Mouse (Mus musculus): Measurements from ENCODE around the gene Ank2.
A peak's percentile ranks its signal among the peaks of the same experiment; 100 is the strongest.
"Not testable (repeated sequence)": the region's sequence is repeated elsewhere in the genome, so short reads cannot be mapped to it uniquely, and the experiment has no call there.

Ank2 gene

DNA sequence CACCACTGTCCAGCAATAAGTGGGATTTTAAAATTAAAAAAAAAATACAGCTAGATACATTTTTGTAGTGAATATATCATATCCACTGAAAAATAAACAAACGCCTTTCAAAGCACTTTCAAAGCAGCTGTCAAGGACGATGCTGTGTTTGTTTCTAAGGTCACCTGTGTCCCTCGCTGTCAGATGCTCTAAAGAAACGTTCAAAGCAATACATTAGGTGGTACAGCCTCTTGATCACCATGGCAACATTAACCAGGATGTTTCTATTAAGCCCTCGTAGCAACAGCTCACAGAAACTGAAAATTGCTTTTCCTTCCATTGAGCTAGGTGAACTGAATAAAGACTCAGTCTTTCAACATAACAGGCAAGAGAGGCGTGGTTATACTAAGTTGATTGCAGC is 17.5 kb downstream of the Ank2 start:
- DNase-seq = no peak

DNA sequence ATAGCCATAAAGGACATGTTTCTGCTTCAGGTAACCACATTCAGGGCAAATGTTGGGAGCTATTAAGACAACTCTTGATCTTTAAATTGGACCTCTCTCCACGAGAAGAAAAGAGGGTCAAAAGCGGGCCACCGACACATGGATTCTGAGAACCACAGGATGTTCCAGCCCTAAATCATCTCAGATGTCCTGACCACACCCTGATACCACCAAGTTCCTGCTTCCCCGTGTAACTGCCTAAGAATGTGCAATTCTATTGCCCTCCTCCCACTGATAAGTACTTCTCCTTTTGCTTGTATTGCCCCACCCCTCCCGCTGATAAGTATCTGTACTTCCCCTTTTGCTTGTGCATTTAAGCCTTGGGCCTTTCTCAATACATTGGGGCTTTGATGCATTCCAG is 18.8 kb downstream of the Ank2 start:
- not testable (repeated sequence) for DNase-seq

DNA sequence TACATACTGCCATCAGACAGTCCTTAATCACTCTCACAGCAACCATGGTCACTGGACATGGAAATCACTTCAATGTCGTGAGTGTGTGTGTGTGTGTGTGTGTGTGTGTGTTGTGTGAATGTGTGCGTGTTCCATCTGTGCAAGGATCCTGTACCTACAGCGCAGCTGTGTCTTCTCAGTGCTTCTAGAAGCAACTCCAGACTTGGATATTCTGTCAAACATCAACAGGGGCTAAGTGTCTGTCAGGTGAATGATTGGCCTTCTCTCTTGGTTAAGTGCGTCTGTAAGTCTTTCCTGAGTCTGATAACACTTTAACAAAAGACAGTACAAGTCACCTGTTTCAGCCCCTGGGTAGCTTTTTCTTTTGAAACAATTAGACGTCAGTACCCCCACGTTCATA is 25.0 kb downstream of the Ank2 start:
- no peak for DNase-seq

DNA sequence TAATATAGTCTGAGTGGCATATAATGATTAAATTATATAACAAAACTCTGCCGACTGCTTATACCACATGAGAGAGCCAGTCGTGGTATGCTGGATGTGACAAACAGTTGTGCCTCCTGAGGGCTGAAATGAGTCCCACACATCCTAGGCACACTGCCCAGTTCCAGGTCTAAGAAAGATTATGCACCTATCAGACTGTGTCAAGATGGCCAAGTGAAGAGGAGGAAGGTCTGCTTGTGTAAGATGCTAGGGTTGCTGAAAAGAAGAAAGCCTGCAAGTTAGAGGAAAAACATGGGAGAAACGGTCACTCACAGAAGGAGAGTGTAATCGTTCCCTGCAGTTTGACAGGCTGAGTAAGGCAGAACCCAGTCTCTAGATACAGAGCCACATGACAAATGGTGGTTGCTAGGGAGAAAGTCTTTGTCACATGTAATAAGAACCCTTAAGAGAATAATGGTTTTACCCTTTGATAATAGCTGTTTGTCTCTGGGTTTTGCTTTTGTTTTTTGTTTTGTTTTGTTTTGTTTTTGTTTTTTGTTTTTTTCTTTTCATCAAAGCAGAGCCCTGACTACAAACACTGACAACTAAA is 29.9 kb downstream of the Ank2 start:
- no peak for DNase-seq

DNA sequence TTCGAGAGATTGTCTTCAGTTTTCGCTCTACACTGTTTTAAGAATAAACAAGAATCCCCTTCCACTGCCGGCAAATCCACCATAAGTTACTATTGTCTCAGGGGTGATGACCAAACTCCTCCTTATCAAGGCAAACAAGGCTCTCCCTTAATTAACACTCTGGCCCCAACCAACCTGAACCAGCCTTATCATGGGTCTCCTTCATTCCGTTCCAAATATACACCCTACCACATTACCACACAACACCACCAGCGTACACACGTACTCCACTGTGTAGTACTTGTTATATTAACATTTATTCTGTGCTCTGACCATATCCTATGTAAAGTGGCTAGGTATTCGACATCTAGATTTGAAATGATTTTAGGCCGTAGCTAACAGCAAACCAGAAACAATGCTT is 30.6 kb downstream of the Ank2 start:
- DNase-seq = no peak

DNA sequence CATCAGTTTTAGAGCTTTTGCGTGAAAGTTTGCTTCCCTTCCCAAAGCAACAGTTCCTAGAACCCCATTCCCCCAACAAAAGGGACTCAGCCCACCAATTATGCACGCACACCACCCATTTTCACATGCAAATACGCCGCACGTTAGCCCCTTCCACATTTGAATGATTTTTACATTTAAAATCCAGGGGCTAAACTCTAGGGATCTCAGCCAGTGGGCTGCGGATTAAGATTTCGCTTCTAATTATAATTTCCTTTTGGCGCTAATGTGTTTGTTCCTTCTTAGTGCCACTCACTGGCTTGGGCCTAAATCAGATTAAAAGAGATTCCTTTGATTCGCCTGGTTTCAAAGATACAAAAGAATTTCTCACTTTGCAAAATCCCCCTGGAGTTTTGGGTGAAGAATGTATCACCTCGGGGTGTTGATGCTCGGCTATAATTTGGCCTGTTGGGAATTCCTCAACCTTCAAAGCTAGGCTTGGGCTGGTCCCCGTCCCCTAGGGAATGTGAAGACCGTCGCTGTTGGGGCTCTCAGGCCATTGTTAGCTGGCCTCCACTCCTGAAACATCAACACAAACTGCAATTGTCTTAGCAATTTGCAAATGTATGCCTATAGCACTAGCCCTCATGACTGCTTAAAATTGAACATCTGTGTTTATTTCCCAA is 35.2 kb downstream of the Ank2 start:
- DNase-seq = no peak

DNA sequence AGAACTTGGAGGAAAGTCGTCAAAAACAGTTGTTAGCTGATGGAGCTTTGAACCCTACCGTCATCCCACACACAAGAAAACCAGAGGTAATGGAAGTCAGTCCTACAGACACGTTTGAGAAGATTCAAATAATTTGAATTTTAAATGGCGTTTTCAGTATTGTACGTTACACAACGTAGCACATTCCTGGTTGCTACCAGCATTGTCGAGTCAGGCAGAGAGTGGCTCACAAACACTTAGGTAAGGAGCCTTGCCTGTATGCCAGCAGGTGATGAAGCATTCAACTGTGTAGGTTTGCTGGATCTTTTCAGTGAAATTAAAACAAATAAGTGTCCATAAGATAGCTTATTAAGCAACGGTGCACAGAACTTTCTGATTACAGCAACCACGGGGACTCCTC is 36.0 kb downstream of the Ank2 start:
- no peak for DNase-seq

DNA sequence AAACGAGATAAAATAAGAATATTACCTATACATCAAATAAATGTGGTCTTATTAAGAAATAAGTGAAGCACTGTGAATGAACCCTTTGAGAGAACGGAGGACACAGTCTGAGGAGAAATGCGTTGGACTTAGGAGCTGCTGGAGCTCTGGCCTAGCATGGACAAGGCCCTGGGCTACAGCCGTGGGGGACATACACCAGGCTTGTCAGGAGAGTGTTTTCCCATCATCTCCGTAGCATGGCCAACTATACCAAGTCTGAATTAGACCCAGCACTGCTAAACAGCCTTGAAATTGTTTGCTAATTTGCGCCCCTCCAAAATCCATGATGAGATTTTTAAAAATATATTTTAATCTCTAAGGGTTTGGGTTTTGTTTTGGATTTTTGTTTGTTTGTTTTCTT is 36.7 kb downstream of the Ank2 start:
- DNase-seq = no peak

DNA sequence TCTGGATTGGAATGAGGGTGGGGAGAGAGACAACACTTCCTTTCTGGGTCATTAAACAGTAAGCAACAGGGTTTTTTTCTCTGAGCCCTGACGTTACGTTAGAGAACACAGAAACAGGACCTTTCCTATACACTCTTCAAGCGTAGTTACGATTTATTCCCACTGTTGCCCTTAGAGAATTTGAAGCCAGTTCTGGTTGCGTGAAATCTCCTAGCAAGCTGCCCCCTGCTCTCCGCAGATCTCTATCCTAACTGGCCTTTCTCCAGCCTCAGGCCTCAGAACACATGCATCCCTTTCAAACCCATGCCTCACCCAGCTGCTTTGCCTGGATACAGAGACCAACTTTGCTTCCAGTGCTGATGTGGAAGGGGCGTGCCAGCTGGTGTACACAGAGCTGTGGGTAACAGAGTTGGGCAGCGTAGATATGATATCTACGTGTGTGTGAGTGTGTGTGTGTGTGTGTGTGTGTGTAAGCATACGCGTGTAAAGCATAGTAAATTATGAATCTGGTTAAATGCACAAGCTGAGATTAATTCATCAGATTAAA is 38.2 kb downstream of the Ank2 start:
- no peak for DNase-seq

DNA sequence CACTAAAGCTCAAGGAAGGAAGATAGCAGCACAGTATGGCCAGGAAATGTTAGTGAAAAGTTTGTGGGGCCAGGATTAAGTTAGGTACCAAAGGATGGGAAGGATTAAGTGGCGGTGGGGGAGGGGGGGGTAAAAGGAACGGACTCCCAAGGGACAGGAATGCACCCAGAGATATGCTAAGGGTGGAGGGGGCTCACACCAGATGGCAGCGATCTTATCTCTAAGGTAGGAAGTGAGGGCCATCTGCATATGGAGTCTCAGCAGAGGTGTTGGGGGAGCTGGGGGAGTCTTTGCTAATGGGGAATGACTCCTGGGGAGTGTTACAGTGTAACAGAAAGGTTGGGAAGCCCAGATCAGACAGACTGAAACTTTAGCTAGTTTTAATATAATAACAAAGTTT is 39.3 kb downstream of the Ank2 start:
- DNase-seq = no peak

DNA sequence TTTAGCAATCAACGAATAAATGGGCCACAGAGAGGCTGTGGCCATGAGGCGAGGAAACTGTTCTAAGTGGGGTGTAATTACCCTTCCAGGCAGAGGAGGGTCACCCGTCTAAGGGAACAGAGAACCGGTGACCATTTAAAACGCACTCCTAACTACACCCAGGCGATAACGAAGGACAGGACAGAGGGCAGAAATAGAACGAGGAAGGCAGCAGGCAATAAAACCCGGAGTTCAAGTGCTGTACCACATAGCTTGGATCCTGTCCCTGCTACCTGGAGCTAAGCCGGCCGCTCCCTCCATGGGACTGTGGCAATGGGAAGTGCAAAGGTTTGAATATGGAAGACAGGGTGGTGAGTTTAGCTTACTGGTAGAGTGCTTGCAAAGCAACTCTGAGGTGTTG is 40.2 kb downstream of the Ank2 start:
- no peak for DNase-seq

DNA sequence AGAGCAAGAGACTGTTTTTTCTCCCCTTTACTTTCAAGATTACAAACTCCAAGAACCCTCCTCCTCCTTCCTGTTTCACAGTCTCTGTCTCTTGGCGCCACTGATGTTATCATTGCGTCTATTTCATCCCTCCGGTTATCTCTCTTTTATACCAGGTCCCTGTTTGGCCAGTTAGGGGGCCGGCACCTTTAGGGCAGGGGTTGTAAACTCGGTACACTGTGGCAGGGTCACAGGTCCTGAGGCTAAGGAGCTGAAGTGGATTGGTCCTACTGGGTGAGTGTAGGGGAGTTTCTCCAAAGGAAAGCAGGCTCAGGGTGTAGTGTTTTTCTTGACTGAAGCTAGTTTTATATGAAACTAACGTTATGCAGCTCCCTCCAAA is 40.7 kb downstream of the Ank2 start:
- DNase-seq = no peak

DNA sequence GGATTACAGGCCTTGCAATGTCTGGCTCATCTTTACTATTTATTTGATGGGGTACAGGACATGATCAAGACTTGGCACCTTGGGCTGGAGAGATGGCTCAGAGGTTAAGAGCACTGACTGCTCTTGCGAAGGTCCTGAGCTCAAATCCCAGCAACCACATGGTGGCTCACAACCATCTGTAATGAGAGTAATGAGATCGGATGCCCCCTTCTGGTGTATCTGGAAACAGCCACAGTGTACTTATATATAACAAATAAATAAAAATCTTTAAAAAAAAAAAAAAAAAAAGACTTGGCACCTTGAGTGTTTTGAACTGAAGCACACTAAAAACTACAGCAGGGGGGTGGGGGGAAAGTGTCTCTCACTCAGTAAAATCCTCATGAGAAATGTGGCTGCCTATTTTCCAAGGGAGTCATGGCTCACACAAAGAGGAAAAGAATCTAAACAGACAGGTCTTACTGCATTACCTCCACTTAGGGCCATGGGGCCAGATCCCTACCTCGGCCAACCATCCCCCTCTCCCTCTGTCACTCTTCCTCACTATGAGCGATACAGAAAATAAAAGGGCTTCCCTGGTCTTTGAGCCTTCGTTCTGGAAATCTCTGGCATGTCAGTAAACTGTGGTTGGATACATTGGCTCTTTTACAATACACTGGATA is 41.3 kb downstream of the Ank2 start:
- DNase-seq = no peak

DNA sequence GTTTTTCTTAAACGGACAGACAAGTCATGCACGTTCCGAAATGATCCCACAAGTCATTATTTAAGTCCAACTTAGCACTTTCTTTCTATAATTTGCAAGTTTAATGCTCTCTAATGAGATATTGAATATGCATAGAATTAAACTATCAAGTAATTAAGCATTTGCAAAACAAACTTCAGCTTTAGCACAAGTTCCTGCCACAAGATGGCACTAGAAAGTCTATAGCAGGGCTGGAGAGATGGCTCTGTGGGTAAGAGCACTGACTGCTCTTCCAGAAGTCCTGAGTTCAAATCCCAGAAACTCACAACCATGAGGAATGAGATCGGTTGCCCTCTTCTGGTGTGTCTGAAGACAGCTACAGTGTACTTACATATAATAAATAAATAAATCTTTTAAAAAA is 45.4 kb downstream of the Ank2 start:
- peak; percentile 32 for DNase-seq

DNA sequence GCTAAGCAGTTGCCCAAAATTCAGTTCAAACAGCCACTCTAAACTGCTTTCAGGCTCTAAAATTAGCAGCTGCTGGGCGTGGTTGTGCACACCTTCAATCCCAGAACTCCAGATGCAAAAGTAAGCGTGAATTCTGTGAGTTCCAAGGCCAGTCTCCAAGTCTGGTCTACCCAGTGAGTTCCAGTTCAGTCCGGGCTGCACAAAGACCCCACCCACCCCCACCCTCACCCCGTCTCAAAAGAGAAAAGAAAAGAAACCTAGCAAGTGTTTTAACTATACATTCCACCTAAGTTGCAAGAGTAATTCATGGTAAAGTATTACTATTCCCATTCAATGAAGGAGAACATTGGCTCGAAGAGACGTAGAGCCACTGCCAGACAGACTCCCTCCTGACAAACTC is 45.9 kb downstream of the Ank2 start:
- no peak for DNase-seq

DNA sequence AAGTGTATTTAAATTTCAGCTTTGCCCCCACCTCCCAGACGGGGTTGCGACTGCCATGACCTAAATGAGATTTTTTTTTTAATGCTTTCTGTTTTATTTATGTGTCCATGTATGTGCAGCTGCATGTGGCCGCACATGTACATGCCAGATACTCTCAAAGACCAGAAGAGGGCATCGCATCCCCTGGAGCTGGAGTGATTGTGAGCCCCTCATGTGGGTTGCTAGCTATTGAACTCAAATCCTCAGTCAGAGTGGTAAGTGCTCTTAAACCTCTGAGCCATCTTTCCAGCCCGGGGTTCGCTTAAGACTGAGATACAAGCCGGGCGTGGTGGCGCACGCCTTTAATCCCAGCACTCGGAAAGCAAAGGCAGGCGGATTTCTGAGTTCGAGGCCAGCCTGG is 46.9 kb downstream of the Ank2 start:
- no peak for DNase-seq

DNA sequence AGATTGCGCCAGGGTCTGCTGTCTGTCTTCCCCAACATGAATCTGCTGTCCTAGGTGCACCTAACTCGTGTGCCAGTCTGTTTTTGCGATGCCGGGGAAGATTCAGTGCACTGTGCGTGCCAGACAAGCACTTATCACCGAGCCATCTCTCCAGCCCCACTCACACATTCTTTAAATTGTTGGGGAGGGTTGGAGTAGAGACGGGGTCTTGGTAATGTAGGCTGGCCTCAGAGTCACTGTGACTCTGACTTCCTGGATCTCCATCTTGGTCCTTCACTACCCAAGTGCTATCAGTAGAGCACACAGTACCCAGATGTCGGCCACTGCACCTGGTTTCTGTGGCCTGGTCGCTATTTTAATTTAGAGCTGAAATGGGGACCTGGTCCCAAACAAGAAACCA is 47.4 kb downstream of the Ank2 start:
- DNase-seq = no peak

DNA sequence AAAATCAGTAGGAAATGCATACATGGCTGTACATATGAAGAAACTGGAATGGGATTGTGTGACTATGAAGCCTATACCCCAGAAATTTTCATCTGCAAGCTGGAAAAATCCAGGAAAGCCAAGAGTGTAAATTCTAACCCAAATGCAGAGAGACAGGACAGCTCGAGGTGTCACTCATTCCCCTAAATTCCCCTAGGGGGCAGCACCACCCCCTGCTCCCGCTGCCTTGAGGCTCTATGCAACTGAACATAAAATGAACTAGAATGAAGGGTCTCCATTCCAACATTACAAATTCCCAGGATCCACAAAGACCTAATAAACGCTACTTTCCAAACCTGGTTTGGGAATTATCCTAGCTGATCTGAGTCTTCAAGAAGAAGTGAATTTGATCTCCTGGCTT is 48.1 kb downstream of the Ank2 start:
- peak; percentile 55 for DNase-seq

DNA sequence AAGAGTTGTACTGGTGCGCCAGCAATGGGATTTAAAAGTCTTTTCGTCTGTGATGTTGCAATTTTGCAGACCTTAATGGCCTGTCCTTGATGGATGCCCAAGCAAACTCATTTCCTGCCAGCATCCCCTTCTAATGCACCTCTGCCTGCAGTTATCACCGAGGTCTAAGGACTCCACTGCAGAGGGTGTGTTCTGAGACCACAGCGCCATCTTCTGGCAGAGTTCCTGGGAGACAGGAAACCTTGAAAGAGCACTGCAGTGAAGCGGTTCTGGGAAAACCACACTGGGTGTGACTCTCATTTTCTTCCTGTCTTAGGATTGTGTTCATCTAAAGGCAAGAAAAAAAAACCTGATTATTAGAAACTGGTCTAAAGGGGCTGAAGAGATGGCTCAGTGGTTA is 53.0 kb downstream of the Ank2 start:
- peak; percentile 68 for DNase-seq

DNA sequence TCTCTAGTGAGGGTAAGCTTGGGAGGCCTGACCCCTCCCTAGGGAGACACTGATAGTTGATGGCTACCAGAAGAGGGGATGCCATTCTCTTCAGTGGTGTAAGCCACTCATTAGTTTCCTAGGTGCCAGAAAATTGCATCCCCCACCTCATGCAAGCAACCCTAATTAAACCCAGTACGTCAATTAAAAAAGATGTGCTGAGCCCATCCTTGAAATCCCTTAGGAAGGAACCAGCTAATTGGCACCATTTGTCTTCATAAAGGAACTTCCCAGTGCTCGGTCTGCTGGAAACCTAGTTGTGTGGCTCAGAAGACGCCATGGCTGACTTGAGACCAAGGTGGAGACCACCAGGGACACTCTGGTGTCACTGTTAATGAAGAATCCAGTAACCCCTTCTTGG is 65.9 kb downstream of the Ank2 start:
- DNase-seq = no peak

DNA sequence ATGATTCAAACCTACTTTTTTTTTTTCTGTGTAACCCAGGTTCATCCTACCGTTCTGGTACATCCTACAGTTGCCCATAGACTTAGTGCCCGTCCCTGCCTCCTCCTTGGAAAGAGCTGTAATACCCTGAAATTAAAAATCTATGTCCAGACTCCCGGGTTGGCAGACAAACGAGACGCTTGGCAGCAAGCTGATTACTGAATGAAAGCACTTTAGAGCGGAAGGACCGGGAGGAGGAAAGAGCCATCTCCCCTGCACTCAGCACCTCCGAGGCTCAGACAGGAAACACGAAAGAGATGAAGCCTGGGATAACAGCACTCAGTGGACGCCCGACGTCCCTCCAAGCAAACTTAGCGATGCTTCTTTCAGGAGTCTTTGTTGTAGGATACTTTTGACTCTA is 69.3 kb downstream of the Ank2 start:
- no peak for DNase-seq

DNA sequence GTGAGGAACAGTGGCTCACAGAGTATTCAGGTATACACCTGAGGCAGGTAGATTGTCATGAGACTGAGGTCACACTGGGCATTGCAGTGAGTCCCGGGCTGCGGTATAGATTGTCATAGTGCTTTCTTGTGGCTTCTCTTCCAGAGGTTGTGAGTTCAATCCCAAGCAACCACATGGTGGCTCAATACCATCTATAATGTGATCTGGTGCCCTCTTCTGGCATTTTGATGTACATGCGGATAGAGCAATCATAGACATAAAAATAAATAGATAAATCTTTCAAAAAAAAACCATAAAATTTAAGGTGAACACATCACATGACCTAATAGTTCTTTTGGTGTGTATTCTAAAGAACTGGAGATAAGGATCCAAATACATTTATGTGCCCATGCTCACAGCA is 70.6 kb downstream of the Ank2 start:
- no peak for DNase-seq

DNA sequence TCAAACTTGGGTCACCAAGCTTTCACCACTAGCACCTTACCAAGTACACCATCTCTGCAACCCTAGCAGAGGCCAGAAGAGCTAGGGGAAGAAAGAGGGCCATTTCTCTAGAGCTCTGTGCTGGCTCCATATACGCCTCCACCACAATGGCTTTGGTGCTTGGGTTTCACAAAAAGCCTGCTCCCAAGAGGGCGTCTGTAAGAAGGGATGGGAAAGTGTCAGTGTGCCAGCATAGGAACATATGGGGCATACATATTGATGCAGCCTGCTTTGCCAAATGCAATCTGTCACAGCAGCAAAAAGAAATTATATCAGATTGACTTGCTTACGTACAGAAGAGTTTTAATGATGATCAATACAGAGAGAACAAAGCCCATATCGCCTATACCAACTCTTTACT is 82.2 kb downstream of the Ank2 start:
- no peak for DNase-seq

DNA sequence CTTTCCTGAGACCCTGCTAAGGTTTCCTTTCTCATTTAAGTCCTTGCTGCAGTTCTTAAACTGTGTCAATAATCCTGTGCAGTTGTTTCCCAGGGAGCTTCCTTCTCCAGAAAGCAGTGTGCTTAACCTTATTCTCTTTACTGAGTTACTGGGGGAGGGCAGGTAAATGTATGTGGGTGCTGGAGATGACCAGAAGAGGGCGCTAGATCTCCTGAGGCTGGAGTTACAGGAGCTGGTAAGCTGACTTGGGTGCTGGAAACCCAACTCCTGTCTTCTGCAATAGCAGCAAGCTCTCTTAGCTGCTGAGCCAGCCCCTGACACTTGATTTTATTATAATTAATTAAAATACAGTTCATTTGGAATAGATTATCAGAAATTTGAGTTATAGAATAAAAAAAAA is 84.7 kb downstream of the Ank2 start:
- DNase-seq = no peak
